Mouse (Mus musculus): ENCODE data around the gene March4.

March4 gene

DNA sequence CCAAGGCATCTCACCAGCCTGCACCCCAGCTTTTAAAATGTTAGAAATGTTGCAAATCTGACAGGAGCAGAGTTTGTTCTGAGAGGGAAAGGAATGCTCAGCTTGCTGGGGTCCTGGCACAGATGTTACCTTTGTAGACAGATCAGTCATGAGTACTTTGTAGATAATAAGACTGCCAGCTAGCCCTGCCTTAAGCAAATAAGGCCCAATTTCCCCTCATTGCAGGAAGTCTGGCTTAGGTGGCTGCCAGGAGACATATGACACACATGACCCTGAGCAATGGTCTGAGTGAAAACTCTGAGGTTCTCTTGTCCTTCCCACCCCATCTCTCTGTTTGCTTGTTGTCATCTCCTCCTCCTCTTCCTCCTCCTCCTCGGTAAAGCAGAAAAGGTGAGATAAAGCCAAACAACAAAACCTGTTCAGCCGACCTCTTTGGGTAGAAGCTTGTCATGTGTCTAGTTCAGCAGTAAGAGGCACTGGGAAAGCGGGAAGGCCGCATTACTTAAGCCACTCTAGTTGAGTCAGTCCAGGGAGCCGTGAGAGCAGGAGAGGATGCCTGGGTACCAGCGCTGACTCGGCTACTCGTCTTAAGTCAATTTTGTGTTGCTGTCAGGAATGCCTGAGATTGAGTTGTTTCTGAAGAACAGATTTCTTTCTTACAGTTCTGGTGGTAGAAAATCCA lies 136.9 kb downstream of the March4 start:
- in situ Hi-C loops (cut with MseI, MboI), result no loop called here

DNA sequence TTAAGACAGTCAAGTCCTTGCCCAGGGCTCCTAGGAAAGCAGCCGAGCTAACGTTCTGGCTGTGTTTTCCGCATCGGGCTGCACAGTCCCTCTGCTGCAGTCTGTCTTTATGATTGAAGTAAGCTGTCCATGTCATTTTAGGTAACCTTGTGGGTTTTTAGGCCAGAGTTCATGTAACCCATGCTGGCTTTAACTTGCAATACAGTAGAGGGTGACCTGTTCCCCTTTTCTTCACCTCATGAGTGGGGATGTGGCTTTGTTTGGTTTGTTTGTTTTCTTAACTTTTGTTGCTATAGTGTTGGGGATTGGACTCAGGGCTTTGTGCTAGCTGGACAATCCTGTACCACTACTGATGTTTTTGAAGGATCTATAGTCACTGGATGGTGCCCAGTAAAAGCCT lies 146.3 kb downstream of the March4 start:
- in situ Hi-C loops (cut with MseI, MboI), result no loop called here

DNA sequence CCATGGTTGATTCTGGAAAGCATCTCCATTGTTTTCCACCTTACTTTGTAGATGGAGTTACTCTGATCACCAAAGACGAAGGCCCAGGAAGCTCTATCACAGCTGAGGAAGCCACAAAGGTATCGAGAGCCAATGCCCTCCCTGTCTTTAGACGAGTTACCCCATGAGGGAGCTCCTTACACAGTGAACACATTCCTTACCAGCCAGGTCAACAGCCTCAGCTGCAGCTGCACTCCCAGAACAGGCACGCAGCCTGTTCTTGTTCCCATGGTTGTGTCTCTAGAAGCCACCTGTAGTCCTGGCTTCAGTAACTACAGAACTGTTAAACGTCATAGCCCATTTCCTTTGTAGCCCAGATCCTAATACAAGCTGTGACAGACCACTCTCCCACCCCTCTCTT lies 153.1 kb downstream of the March4 start:
- in situ Hi-C loops (cut with MseI, MboI), result no loop called here

DNA sequence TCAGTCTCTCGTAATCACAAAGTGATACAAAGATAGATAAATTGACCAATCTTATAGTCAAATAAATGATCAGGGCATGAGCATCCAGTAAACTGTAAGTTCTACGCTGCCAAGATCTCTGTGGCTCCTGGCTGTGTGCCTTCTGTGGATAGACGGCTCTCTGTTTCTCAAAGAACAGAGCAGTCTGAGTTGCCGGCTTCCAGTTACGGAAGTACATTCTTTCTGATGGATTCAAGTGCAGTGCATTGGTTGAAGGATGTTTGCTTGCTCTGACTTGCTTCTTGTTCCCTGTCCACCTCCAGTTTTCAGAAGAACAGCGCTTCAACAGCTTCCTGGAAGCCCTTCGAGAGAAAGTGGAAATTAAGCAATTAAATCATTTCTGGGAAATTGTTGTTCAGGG lies 153.7 kb downstream of the March4 start:
- in situ Hi-C loops (cut with MseI, MboI), result no loop called here

DNA sequence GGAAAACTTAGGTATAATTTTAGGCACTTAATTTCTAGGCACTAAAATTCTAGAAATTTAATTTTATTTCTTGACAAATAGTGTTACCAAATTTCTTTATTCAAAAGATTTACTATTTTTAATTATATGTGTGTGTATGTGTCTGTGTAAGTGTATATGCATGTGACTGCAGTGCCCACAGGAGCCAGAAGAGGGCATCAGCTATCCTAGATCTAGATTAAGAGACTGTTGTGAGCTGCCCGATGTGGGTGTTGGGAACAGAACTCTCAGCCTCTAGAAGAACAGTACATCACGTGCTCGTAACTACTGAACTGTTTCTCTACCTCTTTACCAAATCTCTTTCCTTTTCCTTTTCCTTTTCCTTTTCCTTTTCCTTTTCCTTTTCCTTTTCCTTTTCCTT lies 156.2 kb downstream of the March4 start:
- in situ Hi-C loops (cut with MseI, MboI), result no loop called here

DNA sequence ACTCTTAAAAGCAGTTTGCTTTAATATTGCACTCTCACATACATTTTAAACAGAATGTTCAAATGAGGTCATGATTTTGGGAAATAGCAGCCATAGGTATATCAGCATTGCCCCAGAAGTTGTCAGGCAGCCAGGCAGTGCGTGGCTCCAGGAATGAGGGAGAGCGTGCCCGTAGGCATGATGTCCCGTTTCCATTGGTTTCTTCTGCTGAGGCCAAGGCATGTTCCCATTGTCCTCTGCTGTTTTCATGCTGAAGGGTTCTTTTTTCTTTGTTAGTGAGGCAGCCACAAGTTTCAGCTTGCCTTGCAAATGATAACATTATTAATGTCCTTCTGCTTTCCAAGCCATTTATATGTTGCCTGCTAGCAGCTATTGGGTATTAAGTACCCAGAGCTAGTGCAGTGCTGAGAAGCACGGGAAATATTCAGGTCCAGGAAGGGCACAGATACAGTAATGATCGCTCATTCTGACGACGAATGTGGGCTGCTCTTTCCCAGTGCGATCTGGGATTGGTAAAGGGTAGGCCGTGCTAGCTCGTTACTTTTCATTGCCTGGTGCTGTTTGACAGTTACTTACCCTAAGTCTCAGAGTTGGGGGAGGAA lies 156.9 kb downstream of the March4 start:
- in situ Hi-C loops (cut with MseI, MboI), result no loop called here

DNA sequence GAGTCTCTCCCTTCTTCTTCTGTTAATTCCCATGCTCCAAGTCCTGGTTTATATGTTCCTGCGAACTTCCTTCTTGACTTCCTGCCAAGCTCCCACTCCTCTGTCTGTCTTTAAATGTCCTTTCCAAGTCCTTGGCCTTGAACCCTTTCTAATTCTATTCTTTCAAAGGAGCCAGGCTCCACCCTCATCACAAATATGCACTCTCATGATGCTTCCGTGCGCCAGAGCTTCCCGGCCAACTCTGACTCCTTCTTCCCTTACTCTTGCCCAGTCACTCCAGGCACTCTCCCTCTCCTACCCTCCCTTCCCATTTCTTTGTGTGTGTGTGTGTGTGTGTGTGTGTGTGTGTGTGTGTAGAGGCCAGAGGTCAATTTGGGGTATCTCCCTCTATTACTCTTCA lies 158.6 kb downstream of the March4 start:
- in situ Hi-C loops (cut with MseI, MboI), result no loop called here

Measured in mouse trophoblast stem cell (cell line).